Mouse (Mus musculus) embryonic facial prominence, embryonic 14.5 days (tissue): ENCODE results near the gene Exoc6. TPM values are rescaled to one million over a fixed set of nuclear protein-coding genes. Genes with fewer than 3 reads are reported as not detected.
"Not testable (repeated sequence)": the region's sequence is repeated elsewhere in the genome, so short reads cannot be mapped to it uniquely, and the experiment has no call there.

Experiments
- ATAC-seq: fragments of 200-750 bp; cut with Nextera tagmentation; 2 replicates; pipeline ENCODE4 v1.8.0; 2017; ENCODE audit warnings: low read depth, moderate number of reproducible peaks, moderate TSS enrichment
- DNase-seq: peaks from one replicate; pipeline ENCODE4 v3.0.0-alpha.2; 2015; ENCODE audit warnings: low spot score
- H3K27ac ChIP-seq: fragments of 300-500 bp; sonication (generic); replicated peaks from 2 replicates; pipeline ENCODE4 v1.5.1; 2014; ENCODE audit warnings: low read depth, mild to moderate bottlenecking, low read length, moderate library complexity
- H3K27me3 ChIP-seq: fragments of 300-500 bp; sonication (generic); replicated peaks from 2 replicates; pipeline ENCODE4 v1.6.1; 2014; ENCODE audit warnings: low read length; ENCODE audit not compliant: control insufficient read depth, insufficient read depth
- H3K36me3 ChIP-seq: fragments of 300-500 bp; sonication (generic); 2 replicates; pipeline ENCODE4 v1.6.1; 2014; ENCODE audit warnings: low read length, mixed read lengths; ENCODE audit not compliant: control insufficient read depth, insufficient read depth
- H3K4me1 ChIP-seq: fragments of 300-500 bp; sonication (generic); 2 replicates; pipeline ENCODE4 v1.6.1; 2014; ENCODE audit warnings: antibody characterized with exemption, low read length; ENCODE audit not compliant: control insufficient read depth, insufficient read depth
- H3K4me2 ChIP-seq: fragments of 300-500 bp; sonication (generic); 2 replicates; pipeline ENCODE4 v1.6.1; 2014; ENCODE audit warnings: low read depth, mild to moderate bottlenecking, low read length, moderate library complexity, mixed read lengths
- H3K4me3 ChIP-seq: fragments of 300-500 bp; sonication (generic); 2 replicates; pipeline ENCODE4 v1.5.1; 2014; ENCODE audit warnings: low read depth, mild to moderate bottlenecking, low read length
- H3K9ac ChIP-seq: fragments of 300-500 bp; sonication (generic); 2 replicates; pipeline ENCODE4 v1.6.1; 2014; ENCODE audit warnings: low read depth, mild to moderate bottlenecking, low read length, moderate library complexity, mixed read lengths
- H3K9me3 ChIP-seq: fragments of 300-500 bp; sonication (generic); 2 replicates; pipeline ENCODE4 v1.6.1; 2016; ENCODE audit warnings: low read length; ENCODE audit not compliant: control insufficient read depth
- WGBS: fragments of 180-500 bp; shearing (Covaris S2); extraction: QIAGEN DNeasy Blood & Tissue Kit; methylation state at CpG from one replicate; pipeline ENCODE4 v1.1.7; 2014; 5-methylcytosine and 5-hydroxymethylcytosine counted together
- polyA plus RNA-seq: library from polyadenylated mRNA; unstranded; fragments of >200 nt; fragmentation: Nextera tagmentation; extraction: Ambion mirVana; gene quantifications from 2 replicates; pipeline ENCODE4 v1.2.1, GENCODE M21; 2014

The Exoc6 gene
- polyA plus RNA-seq, 1 experiment from 2014 or later, result 10.7 TPM

DNA sequence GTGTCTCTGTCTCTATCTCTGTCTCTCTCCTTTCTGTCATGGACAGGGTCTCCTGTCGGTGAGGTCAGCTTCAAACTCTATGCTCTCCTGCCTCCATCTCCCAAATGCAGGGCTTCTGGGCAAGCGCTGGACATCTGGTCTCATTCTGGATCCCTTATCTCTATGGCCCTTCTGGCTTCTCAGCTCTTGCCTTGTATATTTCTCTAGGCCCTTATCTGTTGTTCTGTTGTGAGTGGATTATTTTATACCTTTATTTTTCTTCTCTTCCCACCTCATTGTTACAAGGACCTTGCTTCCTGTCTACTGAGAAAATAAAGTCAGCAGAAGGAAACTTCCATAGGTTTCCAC is 28.8 kb upstream of the Exoc6 start:
- no peak overlapping the region for H3K27ac ChIP-seq
- 70% methylated on average over 2 of the region's 2 CpGs for WGBS
- ATAC-seq (no peak), DNase-seq (no peak)
- H3K4me2 ChIP-seq, result no peak overlapping the region
- H3K9ac ChIP-seq, result no peak overlapping the region
- no peaks in the 10 kb centered on the region for H3K9me3 ChIP-seq
- no peaks in the 10 kb centered on the region for H3K4me1 ChIP-seq
- no peak overlapping the region for H3K4me3 ChIP-seq
- no peaks in the 10 kb centered on the region for H3K27me3 ChIP-seq
- no peaks in the 10 kb centered on the region for H3K36me3 ChIP-seq

DNA sequence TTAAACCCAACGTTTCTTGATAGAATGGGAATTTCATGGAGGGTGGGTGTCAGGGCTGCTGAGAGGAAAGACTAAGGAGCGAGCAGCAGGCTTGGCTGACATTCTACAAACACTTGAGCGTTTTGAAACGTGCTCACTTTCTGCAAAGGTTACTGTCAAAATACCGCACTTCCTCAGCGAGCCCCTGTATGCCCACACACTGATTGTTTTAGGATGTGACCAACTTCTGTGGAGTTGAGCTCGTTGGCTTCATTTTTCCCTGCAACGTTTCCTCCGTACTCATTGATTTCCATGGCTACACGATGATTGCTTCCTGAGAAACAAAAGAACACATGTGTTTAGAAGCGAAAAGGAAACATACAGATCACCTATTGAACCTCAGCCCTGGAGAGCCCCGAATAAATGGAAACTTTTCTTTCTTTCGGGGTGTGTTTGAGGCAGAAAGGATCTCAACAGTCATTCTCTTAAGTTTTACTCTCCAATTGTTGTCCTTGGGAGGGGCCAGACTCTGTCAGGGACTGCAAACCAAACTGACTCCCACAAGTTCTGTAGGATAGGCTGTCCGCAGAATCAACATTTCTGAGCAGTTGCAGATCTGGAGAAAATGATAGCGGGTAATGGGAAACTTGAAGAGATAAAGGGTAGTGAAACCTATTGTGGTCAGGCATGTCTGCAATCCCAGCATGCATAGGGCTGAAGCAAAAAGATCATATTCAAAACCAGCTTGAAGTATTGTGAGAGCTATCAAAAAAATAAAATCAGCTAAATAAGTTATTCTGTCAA is 26.7 kb upstream of the Exoc6 start:
- 58% methylated on average over 15 of the region's 15 CpGs for WGBS
- Histone ChIP-seq H3K9ac (no peak overlapping the region), H3K4me1 (no peaks in the 10 kb centered on the region), H3K9me3 (no peaks in the 10 kb centered on the region), H3K4me3 (no peak overlapping the region), H3K27ac (no peak overlapping the region), H3K4me2 (no peak overlapping the region), H3K36me3 (no peaks in the 10 kb centered on the region), H3K27me3 (no peaks in the 10 kb centered on the region)
- DNase-seq, result peak; percentile 16
- no peak for ATAC-seq

DNA sequence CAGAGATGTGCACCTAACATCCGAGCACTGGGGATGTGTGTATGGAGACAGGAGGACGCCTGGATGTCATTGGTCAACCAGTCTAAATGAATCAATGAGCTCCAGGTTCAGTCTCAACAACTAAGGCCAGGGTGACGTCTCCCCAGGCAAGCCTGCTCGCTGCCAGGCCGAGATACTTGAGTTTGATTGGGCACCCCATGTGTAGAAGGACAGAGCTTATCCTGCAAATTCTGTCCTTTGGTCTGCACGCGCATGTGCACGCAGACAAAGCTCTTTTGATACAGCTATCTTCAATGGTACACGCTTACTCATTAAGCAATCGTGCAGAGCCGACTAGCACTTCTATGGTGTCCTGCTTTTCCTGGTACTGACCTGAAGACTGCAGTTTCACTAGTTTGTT is 24.3 kb upstream of the Exoc6 start:
- Histone ChIP-seq H3K27ac (no peak overlapping the region), H3K36me3 (no peaks in the 10 kb centered on the region), H3K4me2 (no peak overlapping the region), H3K4me1 (no peaks in the 10 kb centered on the region), H3K9ac (no peak overlapping the region), H3K27me3 (no peaks in the 10 kb centered on the region), H3K9me3 (no peaks in the 10 kb centered on the region), H3K4me3 (no peak overlapping the region)
- ATAC-seq, result no peak
- DNase-seq, result no peak
- WGBS, result 87% methylated on average over 11 of the region's 11 CpGs

DNA sequence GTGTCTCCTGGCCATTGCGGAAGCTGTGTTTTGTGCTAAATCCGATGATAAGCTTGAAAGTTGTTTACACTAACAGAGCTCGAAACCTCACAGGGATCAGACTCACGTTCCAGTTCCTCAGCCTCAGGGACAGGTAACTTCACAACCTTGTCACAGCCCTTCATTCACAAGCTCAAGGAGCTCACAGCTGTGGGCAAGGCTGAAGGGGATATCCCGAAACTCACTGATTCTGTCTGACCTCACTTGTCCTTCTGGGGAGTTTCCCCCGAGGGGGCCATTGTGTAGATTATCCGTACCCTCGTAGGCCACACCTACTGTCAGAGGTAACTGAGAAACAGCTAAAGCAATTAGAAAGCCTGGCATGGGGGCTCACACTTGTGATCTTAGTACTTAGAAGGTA is 23.4 kb upstream of the Exoc6 start:
- no peaks in the 10 kb centered on the region for H3K9me3 ChIP-seq
- H3K36me3 ChIP-seq, result no peaks in the 10 kb centered on the region
- H3K27me3 ChIP-seq, result no peaks in the 10 kb centered on the region
- H3K27ac ChIP-seq, result no peak overlapping the region
- 26% methylated on average over 8 of the region's 8 CpGs for WGBS
- H3K4me3 ChIP-seq, result no peak overlapping the region
- DNase-seq (no peak), ATAC-seq (no peak)
- no peak overlapping the region for H3K4me2 ChIP-seq
- H3K9ac ChIP-seq, result no peak overlapping the region
- no peaks in the 10 kb centered on the region for H3K4me1 ChIP-seq

- DNase-seq, H3K4me2 ChIP-seq, H3K4me3 ChIP-seq, H3K36me3 ChIP-seq, ATAC-seq, H3K9me3 ChIP-seq, H3K27ac ChIP-seq, H3K4me1 ChIP-seq, H3K27me3 ChIP-seq, H3K9ac ChIP-seq: not testable (repeated sequence)
- 94% methylated on average over 3 of the region's 3 CpGs for WGBS
Measured at GRCm38 (mm10) chr19:37527736-37528135, 22.5 kb upstream of the Exoc6 start.

DNA sequence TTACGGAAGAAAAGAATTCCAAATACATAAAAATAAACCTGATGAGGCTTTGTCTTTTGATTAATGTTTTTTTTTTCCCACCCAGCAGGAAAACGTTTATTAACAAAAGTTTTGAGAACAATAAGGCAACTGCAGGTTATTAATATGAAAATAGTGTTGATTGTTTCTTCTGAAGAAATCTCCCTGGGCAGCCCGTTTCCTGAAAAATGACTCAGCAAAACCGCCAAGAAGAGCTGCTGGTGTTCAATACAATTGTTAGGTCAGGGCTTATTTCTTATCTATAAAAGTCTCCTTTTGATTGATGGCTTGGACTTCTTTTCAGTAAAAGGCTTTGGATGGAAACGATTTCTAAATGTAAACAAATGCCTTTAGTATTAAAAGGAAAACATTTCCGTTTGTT is 21.6 kb upstream of the Exoc6 start:
- H3K9me3 ChIP-seq, result no peaks in the 10 kb centered on the region
- no peak overlapping the region for H3K9ac ChIP-seq
- H3K27ac ChIP-seq, result no peak overlapping the region
- no peak overlapping the region for H3K4me3 ChIP-seq
- H3K36me3 ChIP-seq, result no peaks in the 10 kb centered on the region
- H3K4me2 ChIP-seq, result no peak overlapping the region
- H3K4me1 ChIP-seq, result no peaks in the 10 kb centered on the region
- ATAC-seq, result no peak
- no peak for DNase-seq
- WGBS, result 63% methylated on average over 6 of the region's 6 CpGs
- no peaks in the 10 kb centered on the region for H3K27me3 ChIP-seq

- Histone ChIP-seq H3K9ac (no peak overlapping the region), H3K27me3 (no peaks in the 10 kb centered on the region), H3K36me3 (no peaks in the 10 kb centered on the region), H3K4me2 (no peak overlapping the region), H3K4me1 (no peaks in the 10 kb centered on the region), H3K9me3 (no peaks in the 10 kb centered on the region), H3K4me3 (no peak overlapping the region), H3K27ac (no peak overlapping the region)
- DNase-seq, result no peak
- ATAC-seq, result no peak
- 88% methylated on average over 9 of the region's 9 CpGs for WGBS
Measured at GRCm38 (mm10) chr19:37529296-37529695, 20.9 kb upstream of the Exoc6 start.

DNA sequence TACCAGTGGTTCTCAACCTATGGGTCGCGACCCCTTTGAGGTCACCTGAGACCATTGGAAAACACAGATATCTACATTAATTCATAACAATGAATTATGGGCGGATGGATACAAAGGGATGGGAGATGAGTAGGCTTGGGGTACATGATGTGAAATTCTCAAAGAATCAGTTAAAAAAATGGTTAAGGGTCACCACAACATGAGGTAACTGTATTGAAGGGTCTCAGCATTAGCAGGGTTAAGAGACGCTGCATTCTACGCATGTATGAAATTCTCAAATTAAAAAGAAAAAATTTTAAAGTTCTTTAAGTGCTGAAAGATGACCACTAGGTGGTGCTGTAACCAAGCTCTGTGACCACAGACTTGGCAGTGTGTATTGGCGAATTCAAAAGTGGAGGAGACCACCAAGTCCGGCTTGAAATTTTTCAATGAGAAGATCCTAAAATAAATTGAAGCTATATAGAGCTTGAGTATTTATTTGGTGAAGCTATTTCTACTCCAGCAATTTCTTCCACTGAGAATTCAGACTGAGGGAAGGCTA is 20.2 kb upstream of the Exoc6 start:
- no peak overlapping the region for H3K27ac ChIP-seq
- no peak for ATAC-seq
- H3K27me3 ChIP-seq, result no peaks in the 10 kb centered on the region
- no peaks in the 10 kb centered on the region for H3K9me3 ChIP-seq
- 31% methylated on average over 7 of the region's 7 CpGs for WGBS
- no peaks in the 10 kb centered on the region for H3K36me3 ChIP-seq
- H3K9ac ChIP-seq, result no peak overlapping the region
- no peaks in the 10 kb centered on the region for H3K4me1 ChIP-seq
- no peak overlapping the region for H3K4me2 ChIP-seq
- no peak overlapping the region for H3K4me3 ChIP-seq
- DNase-seq, result peak; percentile 80

DNA sequence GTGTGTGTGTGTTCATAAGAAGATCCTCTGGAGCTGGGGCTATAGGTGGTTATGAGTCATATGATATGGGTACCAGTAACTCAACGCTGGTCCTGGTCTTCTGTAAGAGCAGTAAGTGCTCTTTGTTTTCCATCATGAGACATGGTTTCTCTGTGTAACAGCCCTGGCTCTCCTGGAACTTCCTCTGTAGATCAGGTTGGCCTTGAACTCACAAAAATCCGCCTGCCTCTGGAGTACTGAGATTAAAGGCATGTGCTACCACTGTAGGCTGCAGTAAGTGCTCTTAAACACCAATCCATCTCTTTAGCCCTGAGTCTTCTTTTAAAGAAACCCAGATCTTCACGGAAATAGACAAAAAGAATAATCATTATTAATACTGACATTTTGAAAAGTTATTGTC is 19.6 kb upstream of the Exoc6 start:
- Histone ChIP-seq H3K27ac (no peak overlapping the region), H3K9ac (no peak overlapping the region), H3K36me3 (no peaks in the 10 kb centered on the region), H3K4me1 (no peaks in the 10 kb centered on the region), H3K9me3 (no peaks in the 10 kb centered on the region), H3K27me3 (no peaks in the 10 kb centered on the region), H3K4me2 (no peak overlapping the region), H3K4me3 (no peak overlapping the region)
- no peak for ATAC-seq
- no peak for DNase-seq
- WGBS, result 80% methylated on average over 3 of the region's 3 CpGs
